27 mouse cellular contexts compared by ENCODE assay signal in the genomic region with DNA sequence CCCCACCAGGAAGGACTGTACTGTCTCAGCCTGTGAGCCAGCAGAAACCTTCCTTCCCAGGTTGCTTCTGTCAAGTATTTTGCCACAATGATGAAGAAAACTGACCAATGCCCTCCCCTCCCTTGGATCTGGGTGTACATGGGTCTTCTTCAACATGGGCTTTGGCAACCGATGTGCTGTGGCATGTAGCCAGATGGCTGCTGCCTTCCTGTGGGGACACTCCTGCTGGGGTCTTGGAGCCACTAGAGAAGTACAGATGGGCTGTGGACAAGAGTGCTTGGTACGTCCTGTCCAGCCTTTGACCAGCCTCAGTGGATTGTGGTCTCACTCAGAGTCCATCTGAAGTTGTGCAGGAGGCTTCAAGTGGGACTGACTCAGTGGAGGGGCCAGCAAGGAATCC.
"Had no signal": no experiment of that assay in that cellular context is flagged by ENCODE, and none has a peak within 500 bp of the region (broad histone marks: within the 10 kb centered on the region; RNA-seq: fewer than 3 reads in every experiment).

No protein-coding gene starts in this region.

- H3K4me3 ChIP-seq: gastrocnemius, adult 2 months; heart, adult 2 months; heart, embryonic 13.5 days; heart, embryonic 15.5 days; hindbrain, embryonic 10.5 days; hindbrain, embryonic 12.5 days; hindbrain, embryonic 15.5 days; kidney, embryonic 15.5 days; limb, embryonic 13.5 days; limb, embryonic 15.5 days; liver, embryonic 12.5 days had no signal

- H3K36me3 ChIP-seq: heart, embryonic 13.5 days; heart, embryonic 15.5 days; hindbrain, embryonic 10.5 days; hindbrain, embryonic 12.5 days; hindbrain, embryonic 15.5 days; kidney, embryonic 15.5 days; limb, embryonic 13.5 days; limb, embryonic 15.5 days; liver, embryonic 12.5 days had no signal

- DNase-seq: gastrocnemius, adult 2 months; gastrocnemius, postnatal 10 days; gastrocnemius, postnatal 25 days; heart, adult 2 months; heart, postnatal 14 days; heart, postnatal 4 days; kidney, adult 11 months; kidney, adult 2 months; kidney, adult 9 months; kidney, postnatal 14 days; kidney, postnatal 36 days; layer of hippocampus, adult 9-11 months; layer of hippocampus, postnatal 36 days; left cerebral cortex, postnatal 4 days had no signal

- H3K4me1 ChIP-seq: kidney, embryonic 15.5 days; liver, embryonic 12.5 days had no signal

- H3K27ac ChIP-seq: gastrocnemius, adult 2 months; heart, adult 2 months; heart, embryonic 13.5 days; heart, embryonic 15.5 days; hindbrain, embryonic 10.5 days; hindbrain, embryonic 12.5 days; hindbrain, embryonic 15.5 days; hindbrain, postnatal 0 days; kidney, embryonic 15.5 days; kidney, postnatal 0 days; limb, embryonic 13.5 days; limb, embryonic 15.5 days; liver, embryonic 12.5 days; liver, embryonic 14.5 days had no signal

- H3K27me3 ChIP-seq: heart, embryonic 13.5 days; heart, embryonic 15.5 days; hindbrain, embryonic 15.5 days; kidney, embryonic 15.5 days; limb, embryonic 13.5 days; limb, embryonic 15.5 days; liver, embryonic 12.5 days had no signal

- H3K9me3 ChIP-seq: heart, embryonic 13.5 days; heart, embryonic 15.5 days; hindbrain, embryonic 10.5 days; hindbrain, embryonic 12.5 days; hindbrain, embryonic 15.5 days; kidney, embryonic 15.5 days; limb, embryonic 13.5 days; limb, embryonic 15.5 days; liver, embryonic 12.5 days had no signal

- H3K9ac ChIP-seq: heart, embryonic 13.5 days; heart, embryonic 15.5 days; hindbrain, embryonic 12.5 days; hindbrain, embryonic 15.5 days; kidney, embryonic 15.5 days; limb, embryonic 13.5 days; limb, embryonic 15.5 days; liver, embryonic 12.5 days; liver, embryonic 14.5 days had no signal

- H3K4me2 ChIP-seq: heart, embryonic 11.5 days; heart, embryonic 13.5 days; heart, embryonic 15.5 days; hindbrain, embryonic 12.5 days; hindbrain, embryonic 15.5 days; kidney, embryonic 15.5 days; limb, embryonic 13.5 days; limb, embryonic 15.5 days; liver, embryonic 12.5 days had no signal
